Mouse (Mus musculus) embryonic fibroblast, embryonic 13.5 days (primary cell): ENCODE data around the gene Nup62. TPM values are rescaled to one million over a fixed set of nuclear protein-coding genes. Genes with fewer than 3 reads are reported as not detected.
A peak's percentile ranks its signal among the peaks of the same experiment; 100 is the strongest.

ENCODE experiments used
- H3K27ac ChIP-seq: 2 replicates; pipeline ENCODE4 v1.5.1; 2012; ENCODE audit warnings: low read length, control low read depth, inconsistent platforms; ENCODE audit not compliant: insufficient read depth
- H3K4me1 ChIP-seq: 2 replicates; pipeline ENCODE4 v1.6.1; 2011; ENCODE audit warnings: low read length; ENCODE audit not compliant: control insufficient read depth, insufficient read depth
- H3K4me3 ChIP-seq: 2 replicates; pipeline ENCODE4 v1.5.1; 2011; ENCODE audit warnings: mild to moderate bottlenecking, control low read depth, low read length; ENCODE audit not compliant: insufficient read depth
- CTCF ChIP-seq: IDR thresholded peaks from 2 replicates; pipeline ENCODE4 v1.5.1; 2011; ENCODE audit warnings: mild to moderate bottlenecking, control low read depth, low read length, moderate library complexity, borderline replicate concordance; ENCODE audit not compliant: insufficient read depth
- POLR2A ChIP-seq: IDR thresholded peaks from 2 replicates; pipeline ENCODE4 v1.6.1; 2011; ENCODE audit warnings: low read depth, mild to moderate bottlenecking, control low read depth, low read length, moderate library complexity
- polyA plus RNA-seq: library from polyadenylated mRNA; stranded (reverse); fragments of >200 nt; gene quantifications from 2 replicates; pipeline ENCODE4 v1.2.4, GENCODE M21; 2011; ENCODE audit warnings: low read depth; ENCODE audit not compliant: missing spikeins, insufficient read length

Gene Nup62
- polyA plus RNA-seq, 1 experiment, result 41.2 TPM

DNA sequence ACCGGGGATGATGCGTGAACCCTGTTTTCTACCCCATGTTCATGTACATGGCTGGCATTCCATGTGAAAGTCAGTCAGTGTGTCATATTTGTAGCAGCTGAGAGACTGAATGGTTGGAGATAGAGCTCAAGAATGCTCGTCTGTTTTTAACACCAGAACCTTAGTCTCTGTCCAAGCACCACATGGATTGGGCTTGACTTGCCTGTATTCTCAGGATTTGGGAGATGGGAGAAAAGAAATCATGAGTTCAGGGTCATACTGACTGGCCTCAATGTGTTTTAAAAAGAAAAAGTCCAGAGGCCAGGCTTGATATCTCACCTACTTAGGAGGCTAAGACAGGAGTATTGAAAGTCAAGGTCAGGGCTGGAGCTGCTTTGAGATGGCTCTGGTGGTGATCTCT lies 1.6 kb downstream of the Nup62 start:
- TF ChIP-seq POLR2A (peak; percentile 63; the same call in 1 of the 2 replicates), CTCF (no peak)
- Histone ChIP-seq H3K4me1 (peaks cover 14% of the 10 kb centered on the region; the same call in 1 of the 2 replicates), H3K27ac (peak overlapping the region; percentile 93), H3K4me3 (peak overlapping the region; percentile 65)

DNA sequence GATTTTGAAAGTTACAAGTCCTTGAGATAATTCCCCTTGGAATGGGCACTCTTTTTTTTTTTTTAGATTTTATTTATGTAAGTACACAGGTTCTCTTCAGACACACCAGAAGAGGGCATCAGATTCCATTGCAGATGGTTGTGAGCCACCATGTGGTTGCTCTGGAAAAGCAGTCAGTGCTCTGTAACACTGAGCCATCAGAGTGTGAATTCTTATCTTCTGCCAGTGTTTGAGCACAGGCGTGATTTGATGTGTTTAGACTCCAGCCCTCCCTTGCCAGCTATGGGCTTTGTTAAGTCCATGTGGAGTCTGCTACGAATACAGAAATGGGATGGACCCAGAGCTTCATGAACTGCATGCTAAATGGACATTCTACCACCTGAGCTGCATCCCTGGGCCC lies 2.3 kb downstream of the Nup62 start:
- Histone ChIP-seq H3K27ac (peak overlapping the region; percentile 93), H3K4me1 (peaks cover 14% of the 10 kb centered on the region; the same call in 1 of the 2 replicates), H3K4me3 (peak overlapping the region; percentile 65)
- peak; percentile 24; the same call in 1 of the 2 replicates for TF ChIP-seq POLR2A
- TF ChIP-seq CTCF, result 0 out of 2 replicates have a peak, but pooled peaks have one; percentile 3

DNA sequence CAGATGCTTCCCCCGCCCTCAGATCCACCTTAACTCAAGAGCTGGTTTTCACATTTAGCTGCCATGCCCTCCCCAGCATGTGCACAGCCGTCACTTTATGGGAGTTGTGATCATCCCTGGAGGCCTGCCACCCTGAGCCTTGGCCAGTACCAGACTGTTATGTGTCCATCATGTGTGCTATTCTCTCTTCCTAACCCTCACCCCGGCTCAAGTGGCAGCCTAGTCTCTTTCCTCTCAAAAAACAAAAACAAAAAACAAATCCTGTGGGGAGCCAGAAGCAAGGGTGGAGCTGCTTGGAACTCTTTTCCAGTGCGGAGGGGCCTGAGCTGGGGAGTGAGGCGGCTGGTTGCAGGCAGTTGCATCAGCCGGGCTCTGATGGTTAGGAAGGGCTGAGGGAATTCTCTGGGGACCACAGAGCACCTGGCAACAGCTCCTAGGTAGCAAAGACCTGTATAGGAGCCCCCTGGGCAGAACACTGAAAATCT lies 2.9 kb downstream of the Nup62 start:
- no peak for TF ChIP-seq CTCF
- peak; percentile 15; the same call in 1 of the 2 replicates for TF ChIP-seq POLR2A
- peak overlapping the region; percentile 93 for H3K27ac ChIP-seq
- H3K4me1 ChIP-seq, result peaks cover 14% of the 10 kb centered on the region; the same call in 1 of the 2 replicates
- H3K4me3 ChIP-seq, result peak overlapping the region; percentile 65

DNA sequence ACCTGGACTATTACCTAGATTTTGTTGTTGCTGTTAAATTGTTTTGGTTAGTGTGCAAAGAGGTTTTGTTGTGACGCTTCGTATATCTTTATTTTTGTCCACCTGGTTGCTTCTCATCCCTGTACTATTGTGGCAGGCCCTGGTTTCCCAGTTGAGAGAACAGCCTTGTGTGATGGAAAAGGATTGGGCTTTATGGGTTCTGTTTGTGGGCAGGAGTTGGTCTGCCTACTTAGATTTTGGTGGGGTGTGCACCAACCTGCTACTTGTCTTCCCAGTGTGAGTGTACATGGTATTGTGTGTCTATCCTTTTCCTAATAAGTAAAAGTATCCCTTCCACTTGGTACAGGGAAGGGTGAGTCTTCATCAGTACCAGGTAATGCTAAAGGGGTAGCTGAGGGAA lies 3.5 kb downstream of the Nup62 start:
- Histone ChIP-seq H3K27ac (peak overlapping the region; percentile 93), H3K4me1 (peaks cover 14% of the 10 kb centered on the region; the same call in 1 of the 2 replicates), H3K4me3 (peak overlapping the region; percentile 65; the same call in 1 of the 2 replicates)
- TF ChIP-seq CTCF (no peak), POLR2A (no peak; the same call in 1 of the 2 replicates)

DNA sequence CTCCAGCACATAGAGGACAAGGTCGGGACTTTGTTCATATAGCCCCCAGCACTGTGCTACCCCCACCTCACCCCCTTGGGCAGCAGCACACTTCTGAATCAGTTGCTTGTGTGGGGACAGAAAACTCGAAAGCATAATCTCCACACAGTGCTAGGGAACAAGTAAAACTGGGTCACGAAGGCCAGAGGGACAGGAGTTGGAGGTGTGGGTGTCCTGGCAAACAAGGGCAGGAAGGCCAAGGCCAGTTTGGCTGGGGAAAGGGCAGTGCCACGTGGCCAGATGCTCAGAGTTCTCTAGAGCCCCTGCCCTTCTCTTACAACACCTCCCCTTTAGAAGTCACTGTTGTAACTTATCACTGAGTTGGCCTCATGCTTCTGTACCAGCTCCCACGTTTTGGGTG lies 4.0 kb downstream of the Nup62 start:
- no peak; the same call in 1 of the 2 replicates for TF ChIP-seq POLR2A
- peaks cover 16% of the 10 kb centered on the region; the same call in 1 of the 2 replicates for H3K4me1 ChIP-seq
- H3K4me3 ChIP-seq, result peak overlapping the region; percentile 65; the same call in 1 of the 2 replicates
- peak overlapping the region; percentile 93 for H3K27ac ChIP-seq

DNA sequence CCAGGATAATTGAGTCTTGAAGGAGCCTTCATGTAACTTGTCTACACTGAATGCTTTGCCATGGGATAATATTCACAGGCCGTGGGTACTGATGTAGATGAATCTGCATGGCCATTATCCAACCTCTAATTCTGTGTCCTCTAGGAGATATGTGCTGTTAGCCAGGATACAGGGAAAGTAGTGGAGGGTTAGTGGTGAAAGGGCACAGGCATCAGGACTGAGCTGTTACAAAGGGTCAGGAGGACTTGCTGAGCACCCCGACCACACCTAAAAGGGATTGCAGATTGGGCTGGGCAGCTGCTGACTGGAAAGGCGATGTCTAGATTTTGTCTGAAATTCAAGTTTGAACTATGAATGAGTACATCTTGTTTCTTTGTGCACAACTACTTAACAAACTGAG lies 4.6 kb downstream of the Nup62 start:
- H3K4me1 ChIP-seq, result peaks cover 19% of the 10 kb centered on the region
- H3K4me3 ChIP-seq, result no peak overlapping the region
- TF ChIP-seq POLR2A (no peak), CTCF (no peak)
- H3K27ac ChIP-seq, result no peak overlapping the region

DNA sequence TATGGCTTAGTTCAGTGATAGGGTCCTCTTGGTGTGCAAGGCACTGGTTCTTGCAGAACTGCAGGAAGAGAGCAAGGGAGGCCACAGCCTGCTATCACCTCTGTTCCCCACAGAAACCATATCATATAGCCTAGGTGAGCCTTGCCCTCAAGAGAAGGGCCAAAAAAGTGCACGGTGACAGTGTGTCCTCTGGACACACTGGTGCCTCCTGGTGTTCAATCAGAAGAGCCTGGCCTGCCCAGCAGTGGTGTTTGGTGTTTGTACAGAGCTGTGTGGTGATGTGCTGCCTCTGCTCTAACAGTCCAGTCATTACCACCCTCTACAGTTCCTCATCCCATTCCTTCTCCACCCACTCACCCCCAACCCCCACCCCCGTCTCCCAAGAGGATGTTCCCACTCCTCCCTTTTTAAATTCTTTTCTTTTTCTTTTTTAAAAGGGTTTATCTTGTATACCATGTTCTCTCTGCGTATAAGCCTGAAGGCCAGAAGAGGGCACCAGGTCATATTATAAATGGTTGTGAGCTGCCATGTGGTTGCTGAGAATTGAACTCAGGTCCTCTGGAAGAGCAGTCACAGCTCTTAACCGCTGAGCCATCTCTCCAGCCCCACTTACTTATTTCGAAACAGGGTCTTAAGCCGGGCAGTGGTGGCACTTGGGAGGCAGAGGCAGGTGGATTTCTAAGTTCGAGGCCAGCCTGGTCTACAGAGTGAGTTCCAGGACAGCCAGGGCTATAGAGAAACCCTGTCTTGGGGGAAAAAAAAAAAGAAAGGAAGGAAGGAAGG lies 6.0 kb downstream of the Nup62 start:
- Histone ChIP-seq H3K4me3 (no peak overlapping the region), H3K4me1 (peaks cover 27% of the 10 kb centered on the region), H3K27ac (no peak overlapping the region)
- no peak for TF ChIP-seq CTCF
- no peak for TF ChIP-seq POLR2A

DNA sequence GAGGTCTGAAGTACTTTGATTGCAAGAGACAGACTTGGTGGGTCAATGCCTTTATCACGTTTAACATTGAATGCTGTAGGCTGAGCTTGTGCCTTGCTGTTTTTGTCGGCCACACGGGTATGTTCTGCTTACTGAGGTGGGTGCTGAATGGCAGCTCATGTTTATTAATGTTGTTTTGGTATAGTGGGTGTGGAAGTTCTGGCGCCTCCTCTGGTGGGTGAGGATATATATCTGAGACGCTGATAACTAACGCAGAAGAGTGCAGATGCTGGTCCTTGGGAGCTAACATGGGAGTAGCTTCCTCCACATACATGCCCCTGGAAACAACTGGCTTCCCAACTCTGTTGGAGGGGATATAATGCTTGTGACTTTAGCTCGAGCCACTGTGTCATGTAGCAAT lies 7.5 kb downstream of the Nup62 start:
- Histone ChIP-seq H3K4me3 (no peak overlapping the region), H3K4me1 (peaks cover 29% of the 10 kb centered on the region), H3K27ac (no peak overlapping the region)
- TF ChIP-seq CTCF, result no peak
- TF ChIP-seq POLR2A, result no peak

DNA sequence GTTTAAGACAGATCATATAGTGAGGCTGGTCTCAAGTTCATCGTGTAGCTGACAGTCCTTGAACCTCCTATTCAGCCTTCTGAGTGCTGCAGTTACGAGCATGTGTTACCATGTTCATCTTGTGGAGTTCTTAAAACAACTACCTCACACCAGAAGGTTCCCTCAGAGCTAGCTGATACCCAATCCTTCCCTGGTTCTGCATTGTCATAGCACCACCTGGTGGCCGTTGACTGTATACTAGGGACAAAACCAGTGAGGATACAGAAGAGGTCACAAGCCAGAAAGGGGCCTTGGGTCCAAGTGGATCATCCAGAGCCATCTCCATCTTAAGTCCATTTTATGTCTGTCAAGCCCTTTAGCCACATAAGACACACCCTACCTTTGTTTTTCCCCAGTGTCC lies 9.0 kb downstream of the Nup62 start:
- peak; percentile 44; the same call in 1 of the 2 replicates for TF ChIP-seq CTCF
- TF ChIP-seq POLR2A, result no peak
- Histone ChIP-seq H3K4me3 (no peak overlapping the region), H3K4me1 (peaks cover 24% of the 10 kb centered on the region), H3K27ac (no peak overlapping the region)

DNA sequence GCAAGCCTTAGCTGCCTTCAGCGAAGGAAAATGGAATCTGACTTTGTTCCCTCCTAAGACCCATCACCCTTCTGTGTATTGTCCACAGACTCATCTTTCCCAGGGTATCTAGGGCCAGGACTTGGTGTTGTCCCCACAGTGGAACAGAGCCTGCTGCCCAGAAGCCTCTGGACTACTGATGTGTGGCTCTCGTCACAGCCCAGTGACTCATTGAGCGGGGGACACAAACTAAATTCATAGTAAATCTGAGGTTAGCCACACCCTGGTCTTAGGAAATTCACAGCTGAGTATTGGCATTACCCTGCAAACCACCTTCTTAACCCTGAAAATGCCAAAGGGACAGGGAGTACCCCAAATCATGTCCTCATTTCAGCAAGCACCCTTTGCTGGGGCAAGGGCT lies 10.9 kb downstream of the Nup62 start:
- peaks cover 15% of the 10 kb centered on the region for H3K4me1 ChIP-seq
- no peak overlapping the region for H3K4me3 ChIP-seq
- TF ChIP-seq CTCF, result no peak
- no peak for TF ChIP-seq POLR2A
- H3K27ac ChIP-seq, result no peak overlapping the region; the same call in 1 of the 2 replicates
